Mouse (Mus musculus): ENCODE measurements around the gene Calcr.
"Not testable (repeated sequence)": the region's sequence is repeated elsewhere in the genome, so short reads cannot be mapped to it uniquely, and the experiment has no call there.

Calcr gene

GRCm38 (mm10) chr6:3764230-3764764 lies at the start of gene Calcr:
Gene Calcr (minus strand): TSS chr6:3764714.
- no peak for DNase-seq (ENCODE audit: low spot score in 2 of 2)

GRCm38 (mm10) chr6:3767485-3767884 lies 3.0 kb upstream of the Calcr start:
- no peak for DNase-seq (ENCODE audit: low spot score in 2 of 2)

- DNase-seq (ENCODE audit: low spot score in 2 of 2): no peak
Observed at GRCm38 (mm10) chr6:3763171-3763967, 1.1 kb downstream of the Calcr start.

- no peak for DNase-seq (ENCODE audit: low spot score in 2 of 2)
Observed at GRCm38 (mm10) chr6:3751576-3751975, 12.9 kb downstream of the Calcr start.

- DNase-seq (ENCODE audit: low spot score in 2 of 2): no peak
Observed at GRCm38 (mm10) chr6:3749624-3750023, 14.9 kb downstream of the Calcr start.

- DNase-seq (ENCODE audit: low spot score in 2 of 2): no peak
Observed at GRCm38 (mm10) chr6:3745546-3745945, 19.0 kb downstream of the Calcr start.

- no peak for DNase-seq (ENCODE audit: low spot score in 2 of 2)
Observed at GRCm38 (mm10) chr6:3741996-3742713, 22.4 kb downstream of the Calcr start.

- no peak for DNase-seq (ENCODE audit: low spot score in 2 of 2)
Observed at GRCm38 (mm10) chr6:3741296-3741695, 23.2 kb downstream of the Calcr start.

GRCm38 (mm10) chr6:3730246-3730867 lies 34.2 kb downstream of the Calcr start:
- DNase-seq (ENCODE audit: low spot score in 2 of 2): no peak

GRCm38 (mm10) chr6:3688087-3688642 lies 76.3 kb downstream of the Calcr start:
- DNase-seq (ENCODE audit: low spot score in 2 of 2): no peak

- not testable (repeated sequence) for DNase-seq (ENCODE audit: low spot score in 2 of 2)
Observed at GRCm38 (mm10) chr6:3678286-3678685, 86.2 kb downstream of the Calcr start.

GRCm38 (mm10) chr6:3677806-3678205 lies 86.7 kb downstream of the Calcr start:
- no peak for DNase-seq (ENCODE audit: low spot score in 2 of 2)

GRCm38 (mm10) chr6:3671941-3672340 lies 92.6 kb downstream of the Calcr start:
- DNase-seq (ENCODE audit: low spot score in 2 of 2): not testable (repeated sequence)

GRCm38 (mm10) chr6:3664147-3664716 lies 100.3 kb downstream of the Calcr start:
- DNase-seq (ENCODE audit: low spot score in 2 of 2): no peak

- DNase-seq (ENCODE audit: low spot score in 2 of 2): no peak
Observed at GRCm38 (mm10) chr6:3658405-3658804, 106.1 kb downstream of the Calcr start.
